Mouse (Mus musculus): ENCODE measurements around the gene Ak7.

Gene Ak7

GRCm38 (mm10) chr12:105785000-105785774 is 79.4 kb downstream of the Ak7 start:
- DNase-seq (ENCODE audit: extremely low read depth, low read depth, low spot score) = no peak

- no peak for DNase-seq (ENCODE audit: extremely low read depth, low read depth, low spot score)
Measured at GRCm38 (mm10) chr12:105786113-105786512, 80.3 kb downstream of the Ak7 start.

- DNase-seq (ENCODE audit: extremely low read depth, low read depth, low spot score) = no peak
Measured at GRCm38 (mm10) chr12:105787626-105788025, 81.8 kb downstream of the Ak7 start.

- no peak for DNase-seq (ENCODE audit: extremely low read depth, low read depth, low spot score)
Measured at GRCm38 (mm10) chr12:105789885-105790284, 84.1 kb downstream of the Ak7 start.

- DNase-seq (ENCODE audit: extremely low read depth, low read depth, low spot score) = no peak
Measured at GRCm38 (mm10) chr12:105794896-105795295, 89.1 kb downstream of the Ak7 start.

GRCm38 (mm10) chr12:105798001-105798400 is 92.2 kb downstream of the Ak7 start:
- DNase-seq (ENCODE audit: extremely low read depth, low read depth, low spot score) = no peak

GRCm38 (mm10) chr12:105805790-105806189 is 100.0 kb downstream of the Ak7 start:
- DNase-seq (ENCODE audit: extremely low read depth, low read depth, low spot score) = no peak

GRCm38 (mm10) chr12:105806205-105806604 is 100.4 kb downstream of the Ak7 start:
- DNase-seq (ENCODE audit: extremely low read depth, low read depth, low spot score) = no peak

GRCm38 (mm10) chr12:105807416-105807815 is 101.6 kb downstream of the Ak7 start:
- DNase-seq (ENCODE audit: extremely low read depth, low read depth, low spot score) = no peak

- DNase-seq (ENCODE audit: extremely low read depth, low read depth, low spot score) = no peak
Measured at GRCm38 (mm10) chr12:105808945-105809344, 103.2 kb downstream of the Ak7 start.

- DNase-seq (ENCODE audit: extremely low read depth, low read depth, low spot score) = no peak
Measured at GRCm38 (mm10) chr12:105810608-105811007, 104.8 kb downstream of the Ak7 start.

GRCm38 (mm10) chr12:105813957-105814356 is 108.2 kb downstream of the Ak7 start:
- DNase-seq (ENCODE audit: extremely low read depth, low read depth, low spot score) = no peak

GRCm38 (mm10) chr12:105823472-105823871 is 117.7 kb downstream of the Ak7 start:
- DNase-seq (ENCODE audit: extremely low read depth, low read depth, low spot score) = no peak

GRCm38 (mm10) chr12:105824743-105825142 is 119.0 kb downstream of the Ak7 start:
- DNase-seq (ENCODE audit: extremely low read depth, low read depth, low spot score) = no peak

- DNase-seq (ENCODE audit: extremely low read depth, low read depth, low spot score) = no peak
Measured at GRCm38 (mm10) chr12:105825266-105825665, 119.5 kb downstream of the Ak7 start.

Measured in fat pad, adult 2 months (tissue).